In the genomic region with DNA sequence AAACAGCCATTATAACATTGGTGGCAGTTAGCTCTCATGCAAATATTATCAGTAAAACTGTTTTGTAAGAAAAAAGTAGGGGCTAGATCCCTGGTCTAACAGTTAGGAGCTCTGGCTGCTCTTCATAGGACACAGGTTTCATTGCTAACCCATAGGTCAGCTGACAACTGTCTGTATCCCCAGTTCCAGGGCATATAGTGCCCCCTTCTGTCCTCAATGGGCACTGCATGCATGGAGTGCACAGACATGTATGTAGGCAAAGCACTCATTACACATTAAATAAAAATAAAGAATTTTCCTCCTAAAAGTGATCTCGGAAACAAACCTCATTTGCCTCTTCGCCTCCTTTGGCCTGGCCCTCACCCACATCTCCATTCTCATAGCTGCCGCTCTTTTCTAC, we compare ENCODE assay signal across 8 mouse cellular contexts.
DNase-seq lines count a peak whose midpoint lies in the region; ATAC-seq and TF ChIP-seq lines count a peak whose summit lies in the region.

No protein-coding gene starts in this region.

- WGBS in lung, adult 2 months: 96% methylated on average over 3 of the region's 3 CpGs

- no peak for ATAC-seq in frontal cortex, adult (ENCODE audit: low TSS enrichment)

- peak; percentile 45 for DNase-seq in adrenal gland, postnatal 25 days
- DNase-seq in adrenal gland, adult 8-10 months: no peak
- DNase-seq in lung, adult 2 months: no peak
- DNase-seq in lung, postnatal 25 days (ENCODE audit: low spot score): no peak
- peak; percentile 23 for DNase-seq in c-Kit-positive CD71-negative TER-119-negative erythroid progenitor cells, embryonic 14.5 days (ENCODE audit: low read depth)
- peak; percentile 67 to 69 for DNase-seq in kidney, postnatal 4 days
- peak; percentile 23 to 24 for DNase-seq in thymus, postnatal 36 days

- no peak for TF ChIP-seq POLR2A in lung, adult 2 months (IDR thresholded peaks at IDR 0.05; ENCODE audit: borderline replicate concordance, extremely low read depth, low read depth, low read length)

- no peak overlapping the region for H3K4me3 ChIP-seq in lung, adult 2 months (replicated peaks; ENCODE audit: extremely low read depth, low read depth, low read length)

- peak; percentile 52 for TF ChIP-seq CTCF in lung, adult 2 months (IDR thresholded peaks at IDR 0.05; ENCODE audit: insufficient read depth, low read length)

- H3K4me1 ChIP-seq in lung, adult 2 months (ENCODE audit: control insufficient read depth, insufficient read depth, low read length): no peaks in the 10 kb centered on the region

Comparison
In these comparisons a context has a peak if more than half of its experiments do, and no peak if none do; other contexts are left out.
1. DNase-seq: peak in adrenal gland, postnatal 25 days (single experiment), c-Kit-positive CD71-negative TER-119-negative erythroid progenitor cells, embryonic 14.5 days (single experiment), kidney, postnatal 4 days (2 of 2) and thymus, postnatal 36 days (2 of 2); none in adrenal gland, adult 8-10 months (single experiment), lung, adult 2 months (single experiment) and lung, postnatal 25 days (single experiment).